Mouse (Mus musculus): ENCODE results near the gene Dclk1.
A peak's percentile ranks its signal among the peaks of the same experiment; 100 is the strongest.

Gene Dclk1

GRCm38 (mm10) chr3:55539811-55540293, 297.7 kb downstream of the Dclk1 start:
- no peak for DNase-seq (ENCODE audit: low spot score)

GRCm38 (mm10) chr3:55540406-55541140, 298.4 kb downstream of the Dclk1 start:
- DNase-seq (ENCODE audit: low spot score), result no peak

GRCm38 (mm10) chr3:55541799-55542198, 299.6 kb downstream of the Dclk1 start:
- DNase-seq (ENCODE audit: low spot score), result no peak

GRCm38 (mm10) chr3:55542310-55542709, 300.1 kb downstream of the Dclk1 start:
- peak; percentile 77 for DNase-seq (ENCODE audit: low spot score)

GRCm38 (mm10) chr3:55542947-55543346, 300.8 kb downstream of the Dclk1 start:
- no peak for DNase-seq (ENCODE audit: low spot score)

- DNase-seq (ENCODE audit: low spot score), result peak; percentile 24
These were observed 301.9 kb downstream of the Dclk1 start for GRCm38 (mm10) chr3:55543929-55544684.

GRCm38 (mm10) chr3:55545296-55545695, 303.1 kb downstream of the Dclk1 start:
- DNase-seq (ENCODE audit: low spot score), result peak; percentile 18

GRCm38 (mm10) chr3:55545916-55546315, 303.8 kb downstream of the Dclk1 start:
- no peak for DNase-seq (ENCODE audit: low spot score)

- DNase-seq (ENCODE audit: low spot score), result no peak
These were observed 304.9 kb downstream of the Dclk1 start for GRCm38 (mm10) chr3:55547106-55547505.

- DNase-seq (ENCODE audit: low spot score), result no peak
These were observed 307.2 kb downstream of the Dclk1 start for GRCm38 (mm10) chr3:55549376-55549775.

- DNase-seq (ENCODE audit: low spot score), result peak; percentile 44
These were observed 308.8 kb downstream of the Dclk1 start for GRCm38 (mm10) chr3:55550962-55551361.

- DNase-seq (ENCODE audit: low spot score), result no peak
These were observed 309.7 kb downstream of the Dclk1 start for GRCm38 (mm10) chr3:55551912-55552311.

GRCm38 (mm10) chr3:55553031-55553430, 310.9 kb downstream of the Dclk1 start:
- DNase-seq (ENCODE audit: low spot score), result no peak

- DNase-seq (ENCODE audit: low spot score), result no peak
These were observed 313.7 kb downstream of the Dclk1 start for GRCm38 (mm10) chr3:55555848-55556247.

GRCm38 (mm10) chr3:55558570-55558969, 316.4 kb downstream of the Dclk1 start:
- DNase-seq (ENCODE audit: low spot score), result no peak

- DNase-seq (ENCODE audit: low spot score), result no peak
These were observed 325.3 kb downstream of the Dclk1 start for GRCm38 (mm10) chr3:55567476-55567875.

- DNase-seq (ENCODE audit: low spot score), result no peak
These were observed 327.4 kb downstream of the Dclk1 start for GRCm38 (mm10) chr3:55569539-55569938.

- no peak for DNase-seq (ENCODE audit: low spot score)
These were observed 328.9 kb downstream of the Dclk1 start for GRCm38 (mm10) chr3:55571034-55571433.

GRCm38 (mm10) chr3:55571552-55572296, 329.6 kb downstream of the Dclk1 start:
- peak; percentile 11 for DNase-seq (ENCODE audit: low spot score)

GRCm38 (mm10) chr3:55572297-55572681, 330.1 kb downstream of the Dclk1 start:
- no peak for DNase-seq (ENCODE audit: low spot score)

GRCm38 (mm10) chr3:55574003-55574402, 331.8 kb downstream of the Dclk1 start:
- DNase-seq (ENCODE audit: low spot score), result peak; percentile 57

GRCm38 (mm10) chr3:55587434-55587971, 345.3 kb downstream of the Dclk1 start:
- DNase-seq (ENCODE audit: low spot score), result no peak

Measured in embryo, embryonic 10 days (tissue).